Mouse (Mus musculus) olfactory bulb, adult 2 months (tissue): ENCODE results near the gene Atp7a.

Experiments used
- CTCF ChIP-seq: fragments of 200-500 bp; IDR thresholded peaks from 2 replicates; pipeline ENCODE4 v1.5.1; 2012; ENCODE audit warnings: low read depth, mild to moderate bottlenecking, low read length, moderate library complexity; ENCODE audit not compliant: insufficient read depth
- POLR2A ChIP-seq: fragments of 200-500 bp; IDR thresholded peaks from 2 replicates; pipeline ENCODE4 v1.6.1; 2012; ENCODE audit warnings: mild to moderate bottlenecking, low read depth, low read length, moderate library complexity; ENCODE audit not compliant: insufficient read depth

DNA sequence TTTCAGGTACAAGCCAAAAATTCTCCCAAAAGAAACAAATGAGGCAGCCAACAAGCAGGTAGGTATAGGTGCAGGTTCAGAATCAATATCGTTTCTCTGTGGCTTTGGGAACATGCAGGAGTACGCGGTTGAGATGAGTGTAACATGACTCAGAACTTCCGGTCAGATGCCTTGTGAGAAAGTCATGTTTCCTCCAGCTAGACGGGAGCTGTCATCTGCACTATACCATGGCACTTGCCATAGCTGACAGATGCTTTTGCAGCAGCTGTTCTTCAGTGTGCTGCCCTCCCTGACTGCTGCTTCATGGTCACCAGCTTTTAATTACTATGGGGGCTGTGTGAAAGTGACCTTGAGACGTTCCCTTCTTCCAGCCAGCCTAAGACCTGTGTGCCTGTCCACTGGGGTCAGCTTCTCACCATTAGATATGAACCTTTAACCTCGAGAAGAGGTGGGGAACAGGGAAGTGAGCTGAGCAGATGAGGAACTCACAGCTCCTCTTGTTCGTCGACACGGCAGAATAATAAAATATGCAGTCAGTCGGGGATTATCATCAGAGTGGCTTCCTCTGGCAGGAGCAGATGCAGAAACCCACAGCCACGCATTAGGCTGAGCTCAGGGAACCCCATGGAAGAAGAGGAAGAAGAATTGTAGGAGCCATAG lies 109.0 kb downstream of the Atp7a start:
- TF ChIP-seq CTCF: no peak
- TF ChIP-seq POLR2A: no peak
